Mouse (Mus musculus) c-Kit-positive CD71-positive TER-119-negative erythroid progenitor cells, embryonic 14.5 days (primary cell): ENCODE results near the gene Rnf208.
"Not testable (repeated sequence)": the region's sequence is repeated elsewhere in the genome, so short reads cannot be mapped to it uniquely, and the experiment has no call there.

Experiments used
- DNase-seq: peaks from one replicate; pipeline ENCODE4 v3.0.0-alpha.2; 2013; ENCODE audit warnings: low read depth

Gene Rnf208

DNA sequence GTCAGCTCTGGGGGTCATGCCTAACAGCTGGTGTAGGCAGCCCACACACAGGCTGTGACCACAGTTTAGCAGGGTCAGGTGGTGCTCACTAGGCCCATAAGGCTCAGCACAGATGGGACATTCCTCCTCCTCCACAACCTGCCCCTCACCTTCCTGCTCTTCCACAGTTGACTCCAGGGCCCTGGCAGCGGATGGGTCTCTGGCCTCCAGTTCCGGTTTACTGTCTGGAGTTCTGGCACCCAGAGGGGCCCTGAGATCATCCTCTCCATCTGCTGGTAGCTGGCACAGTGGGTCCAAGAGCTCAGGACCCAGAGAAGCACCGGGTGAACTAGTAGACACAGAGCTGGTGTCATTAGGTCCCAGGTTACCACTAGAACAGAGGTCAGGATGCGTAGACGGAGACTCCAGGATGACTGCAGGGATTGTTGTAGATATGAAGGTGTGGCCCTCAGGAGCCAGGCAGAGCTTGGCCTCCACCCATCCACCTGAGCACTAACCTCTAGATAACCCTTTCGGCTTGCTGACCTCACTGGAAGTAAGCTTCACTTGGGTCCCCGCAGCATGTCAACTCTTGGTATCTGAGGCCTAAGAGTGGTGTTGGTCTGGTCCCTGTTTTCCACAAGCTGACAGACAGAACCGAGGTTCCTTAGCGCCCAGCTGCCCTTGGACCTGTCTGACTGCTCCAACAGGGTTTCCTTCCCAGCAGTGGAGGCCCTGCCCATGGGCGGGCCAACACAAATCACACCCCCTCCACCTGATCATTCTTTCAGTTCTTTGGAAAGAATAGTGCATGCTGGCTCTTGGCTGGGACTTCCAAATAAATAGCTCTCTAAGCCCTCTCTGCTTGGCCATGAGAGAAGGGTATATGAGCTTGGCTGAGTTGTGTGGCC is 4.4 kb downstream of the Rnf208 start, which contains the start of gene AL732309.1:
TSS of gene AL732309.1 (minus strand) at position 681 of the 890 bp plus-strand sequence.
- no peak for DNase-seq

DNA sequence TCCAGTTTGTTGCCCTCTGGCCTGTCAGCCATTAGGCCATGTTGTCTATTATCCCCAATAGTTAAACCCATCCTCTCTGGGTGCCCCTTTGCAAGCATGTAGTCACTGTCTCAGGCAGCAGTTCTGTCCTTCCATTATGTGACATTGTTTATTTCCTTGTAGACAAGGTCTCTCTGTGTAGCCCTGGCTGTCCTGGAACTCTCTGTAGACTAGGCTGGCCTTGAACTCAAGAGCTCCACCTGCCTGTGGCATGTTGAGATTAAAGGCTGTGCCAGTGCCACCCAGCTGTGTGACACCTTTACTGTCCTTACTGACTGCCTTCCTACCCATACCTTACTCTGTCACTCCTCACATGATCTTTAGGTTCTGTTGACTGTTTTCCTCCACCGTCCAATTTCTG is 10.3 kb downstream of the Rnf208 start:
- DNase-seq, result no peak

- DNase-seq, result peak; percentile 88
Measured at GRCm38 (mm10) chr2:25255284-25255779, 13.3 kb downstream of the Rnf208 start, which contains the start of gene Tmem203. Gene Tmem203, plus strand, starts transcription at chr2:25255439.

DNA sequence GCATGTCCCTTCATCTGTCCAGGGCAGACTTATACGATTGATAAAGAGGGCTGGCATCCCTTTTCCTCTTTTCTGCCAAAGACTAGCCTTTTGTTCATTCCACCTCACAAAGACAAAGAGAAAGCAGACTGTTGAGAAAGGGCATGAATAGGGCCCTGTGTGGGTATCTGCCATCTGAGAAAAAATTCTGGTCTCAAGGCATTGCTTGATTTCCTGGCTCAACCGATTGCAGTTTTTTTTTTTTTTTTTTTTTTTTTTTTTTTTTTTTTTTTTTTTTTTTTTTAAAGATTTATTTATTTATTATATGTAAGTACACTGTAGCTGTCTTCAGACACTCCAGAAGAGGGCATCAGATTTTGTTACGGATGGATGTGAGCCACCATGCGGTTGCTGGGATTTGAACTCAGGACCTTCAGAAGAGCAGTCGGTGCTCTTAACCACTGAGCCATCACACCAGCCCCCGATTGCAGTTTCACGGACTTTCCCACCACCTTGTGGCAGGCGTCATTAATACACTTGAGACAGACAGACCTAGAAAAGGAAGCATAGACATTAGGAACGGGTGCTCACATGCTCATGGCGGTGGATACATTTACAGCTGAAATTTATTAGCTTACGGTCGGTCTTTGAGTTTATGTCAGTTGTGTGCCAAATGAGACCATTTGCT is 14.5 kb downstream of the Rnf208 start:
- DNase-seq, result not testable (repeated sequence)

GRCm38 (mm10) chr2:25257250-25257649 is 15.2 kb downstream of the Rnf208 start:
- DNase-seq, result not testable (repeated sequence)

DNA sequence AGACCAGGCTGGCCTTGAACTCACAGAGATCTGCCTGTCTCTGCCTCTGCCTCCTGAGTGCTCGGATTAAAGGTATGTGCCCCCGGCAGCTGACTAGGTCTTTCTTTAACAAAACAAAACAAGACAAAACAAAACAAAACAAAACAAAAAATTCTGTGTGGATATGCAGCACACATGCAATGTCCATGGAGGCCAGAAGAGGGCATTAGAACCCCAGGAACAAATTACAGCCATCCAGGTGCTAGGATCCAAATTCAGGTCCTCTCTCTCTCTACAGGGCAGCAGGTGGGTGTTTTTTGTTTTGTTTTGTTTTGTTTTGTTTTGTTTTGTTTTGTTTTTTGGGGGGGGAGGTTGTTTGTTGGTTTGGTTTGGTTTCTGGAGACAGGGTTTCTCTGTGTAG is 16.8 kb downstream of the Rnf208 start:
- no peak for DNase-seq

DNA sequence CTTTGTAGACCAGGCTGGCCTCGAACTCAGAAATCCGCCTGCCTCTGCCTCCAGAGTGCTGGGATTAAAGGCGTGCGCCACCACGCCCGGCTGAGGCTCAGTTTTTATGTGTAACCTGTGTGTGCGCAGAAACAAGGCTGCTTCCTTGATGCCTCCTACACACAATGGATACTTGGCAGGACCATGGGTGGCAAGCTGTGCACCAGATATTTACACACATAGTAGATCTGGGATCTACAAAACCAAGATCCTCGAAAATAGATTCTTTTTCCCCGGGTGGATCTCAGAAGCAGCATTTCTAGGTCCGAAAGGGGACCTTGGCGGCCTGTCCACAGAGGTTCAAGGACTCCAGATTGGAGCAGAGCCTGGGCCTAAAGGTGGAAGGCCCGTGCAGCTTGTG is 19.8 kb downstream of the Rnf208 start:
- no peak for DNase-seq

DNA sequence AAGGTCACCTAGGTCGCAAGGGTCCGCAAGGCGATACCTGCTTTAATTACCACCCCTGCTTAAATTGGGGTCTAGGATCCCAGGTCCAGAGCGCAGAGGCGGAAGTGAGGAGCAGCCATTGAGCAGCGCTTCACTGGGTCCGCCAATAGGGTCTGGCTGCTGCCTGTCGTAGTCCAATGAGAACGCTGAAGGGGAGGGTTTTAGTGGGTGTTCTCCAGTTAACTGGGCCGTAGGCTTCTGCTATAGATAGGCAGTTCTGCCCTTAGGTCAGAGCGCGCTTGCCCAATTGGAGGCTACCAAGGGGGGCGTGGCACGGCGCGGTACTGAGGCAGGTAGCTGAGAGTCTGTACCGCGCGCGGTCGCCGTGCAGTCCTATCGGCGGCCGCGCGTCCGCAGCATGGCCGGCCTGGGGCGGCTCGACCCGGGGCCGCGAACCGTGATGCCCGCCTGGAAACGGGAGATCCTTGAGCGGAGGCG is 20.3 kb downstream of the Rnf208 start, which contains the start of gene Tprn:
TSS of gene Tprn (plus strand) at position 328 of the 477 bp plus-strand sequence.
- peak; percentile 95 for DNase-seq

GRCm38 (mm10) chr2:25262795-25263622 is 21.0 kb downstream of the Rnf208 start:
- DNase-seq, result peak; percentile 43

GRCm38 (mm10) chr2:25263623-25264285 is 21.7 kb downstream of the Rnf208 start:
- DNase-seq, result no peak

DNA sequence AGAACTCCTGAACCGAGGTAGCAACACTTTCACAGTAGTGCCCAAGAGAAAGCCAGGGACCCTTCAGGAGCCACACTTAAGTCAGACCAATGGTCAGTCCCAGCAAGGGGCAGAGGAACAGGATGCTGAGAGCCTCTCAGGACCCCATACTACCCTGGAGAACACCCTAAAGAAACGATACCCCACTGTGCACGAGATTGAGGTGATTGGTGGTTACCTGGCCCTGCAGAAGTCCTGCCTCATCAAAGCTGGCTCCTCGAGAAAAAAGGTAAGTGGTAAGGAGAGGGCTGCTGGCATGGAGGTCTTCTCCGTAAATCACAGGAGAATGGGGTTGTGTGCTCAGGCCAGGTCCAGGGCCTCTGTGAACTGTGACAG is 22.2 kb downstream of the Rnf208 start:
- no peak for DNase-seq

DNA sequence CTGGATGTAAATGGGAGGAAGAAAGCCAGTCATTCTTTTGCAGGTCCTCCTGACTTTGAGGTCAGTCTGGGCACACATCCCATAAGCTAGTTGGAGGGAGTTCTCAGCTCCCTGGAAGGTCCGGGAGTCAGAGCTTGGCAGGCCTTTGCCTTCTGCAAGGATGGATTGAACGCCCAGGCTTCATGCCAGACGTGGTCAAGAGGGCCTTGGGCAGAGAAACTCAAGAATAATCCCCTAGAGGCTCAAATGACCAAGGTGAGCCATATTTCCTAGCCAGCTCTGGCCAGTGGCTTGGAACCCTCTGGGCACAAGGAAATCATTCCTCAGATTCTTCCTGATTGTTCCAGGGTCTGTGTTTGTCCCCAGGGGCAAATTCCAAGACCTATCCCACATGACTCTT is 22.8 kb downstream of the Rnf208 start:
- no peak for DNase-seq

DNA sequence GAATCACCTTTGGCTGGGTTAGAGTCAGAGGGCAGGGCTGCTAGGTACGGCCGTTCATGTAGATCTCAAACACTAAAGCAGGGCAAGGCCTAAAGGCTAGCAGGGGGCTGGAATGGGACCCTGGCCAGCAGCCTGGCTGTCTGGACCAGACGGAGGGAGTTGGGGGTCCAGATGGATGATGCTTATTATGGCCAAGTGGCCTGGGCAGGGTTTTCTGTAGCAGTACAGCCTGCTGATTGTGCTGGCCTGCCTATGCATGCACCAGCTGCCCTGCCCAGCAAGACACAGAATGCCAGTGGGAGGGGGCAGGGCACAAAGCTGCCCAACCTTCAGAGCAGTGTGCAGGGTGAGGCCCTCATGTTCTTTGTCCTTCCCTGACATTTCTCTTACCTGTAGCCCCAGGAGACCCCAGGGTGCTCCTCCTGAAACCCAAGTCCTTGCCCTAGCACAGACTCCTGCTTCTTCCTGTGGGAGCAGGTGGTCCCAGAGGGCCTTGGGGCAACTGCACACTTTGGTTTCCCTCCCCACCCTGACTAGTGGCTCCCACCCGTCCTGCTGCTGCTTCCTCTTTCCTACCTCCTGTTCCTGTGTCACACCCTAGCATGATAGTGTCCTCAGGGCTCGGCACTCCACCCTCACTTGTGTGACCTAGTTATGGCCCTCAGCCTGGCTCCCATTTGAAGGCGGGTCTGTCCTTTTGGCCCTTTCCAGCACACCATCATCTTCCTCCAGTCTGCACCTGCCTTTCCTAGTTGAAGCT is 24.0 kb downstream of the Rnf208 start:
- no peak for DNase-seq

DNA sequence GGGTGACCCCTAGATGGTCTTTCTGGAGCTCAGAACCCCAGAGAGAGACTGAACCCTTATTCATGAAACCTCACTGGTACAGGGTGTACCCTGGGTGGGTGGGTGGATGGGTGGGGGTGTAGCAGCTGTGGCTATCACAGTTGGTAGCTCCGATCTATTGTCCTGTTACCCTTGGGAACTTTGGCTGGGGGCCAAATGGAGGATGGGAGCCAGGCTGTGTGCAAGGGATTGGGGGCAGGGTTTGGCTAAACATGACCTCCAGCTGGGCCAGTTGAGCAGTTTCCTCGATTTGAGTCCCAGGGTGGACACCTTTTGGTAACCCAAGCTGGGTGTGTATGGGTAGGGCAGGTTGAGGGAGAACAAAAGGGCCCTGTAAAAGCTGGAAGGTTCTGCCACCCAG is 24.7 kb downstream of the Rnf208 start:
- DNase-seq, result no peak

DNA sequence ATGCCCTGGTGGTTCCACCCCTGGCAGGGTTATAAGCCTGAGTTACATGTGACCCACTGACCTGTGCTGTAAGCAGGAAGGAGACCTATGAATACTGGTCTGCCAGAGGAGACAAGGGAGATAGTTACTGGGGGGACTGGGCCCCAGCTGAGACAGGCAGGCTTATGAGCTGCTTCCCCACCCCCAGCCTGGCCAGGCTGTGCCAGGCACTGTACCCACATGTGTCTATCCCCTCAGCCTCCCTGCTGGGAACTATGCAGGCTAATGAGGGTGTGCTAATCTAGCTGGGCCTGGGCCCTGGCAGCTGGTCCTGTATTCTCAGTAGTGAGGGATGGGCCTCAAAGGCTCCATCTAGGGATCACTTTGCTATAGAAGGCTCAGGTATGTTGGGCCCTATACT is 25.2 kb downstream of the Rnf208 start:
- DNase-seq, result no peak

DNA sequence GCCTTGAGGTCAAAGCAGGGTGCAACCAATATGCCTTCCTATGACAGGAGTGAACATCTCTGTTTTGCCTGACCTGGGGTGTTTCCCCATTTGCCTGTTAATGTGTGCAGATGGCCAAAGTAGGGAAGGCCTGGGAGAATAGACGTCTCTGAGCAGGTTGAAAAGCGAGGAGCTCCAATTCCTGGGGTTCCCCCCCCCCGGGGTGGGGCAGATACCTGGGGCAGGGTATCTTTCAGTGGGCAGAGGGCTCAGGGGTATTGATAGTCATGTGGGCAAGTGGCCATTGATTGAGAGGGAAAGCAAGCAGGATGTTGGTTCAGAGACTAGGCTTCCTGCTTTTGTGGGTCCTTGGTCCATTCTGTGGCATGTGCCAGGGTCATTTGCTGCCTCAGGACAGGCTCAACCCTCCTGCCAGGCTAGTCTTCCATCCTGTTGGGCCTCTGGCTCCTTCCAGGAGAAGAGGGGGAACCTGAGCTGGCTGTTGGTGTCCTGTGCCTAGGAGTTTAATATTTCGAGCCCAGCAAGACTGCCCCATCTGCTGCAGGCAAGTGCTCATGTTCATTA is 25.8 kb downstream of the Rnf208 start:
- DNase-seq, result no peak

DNA sequence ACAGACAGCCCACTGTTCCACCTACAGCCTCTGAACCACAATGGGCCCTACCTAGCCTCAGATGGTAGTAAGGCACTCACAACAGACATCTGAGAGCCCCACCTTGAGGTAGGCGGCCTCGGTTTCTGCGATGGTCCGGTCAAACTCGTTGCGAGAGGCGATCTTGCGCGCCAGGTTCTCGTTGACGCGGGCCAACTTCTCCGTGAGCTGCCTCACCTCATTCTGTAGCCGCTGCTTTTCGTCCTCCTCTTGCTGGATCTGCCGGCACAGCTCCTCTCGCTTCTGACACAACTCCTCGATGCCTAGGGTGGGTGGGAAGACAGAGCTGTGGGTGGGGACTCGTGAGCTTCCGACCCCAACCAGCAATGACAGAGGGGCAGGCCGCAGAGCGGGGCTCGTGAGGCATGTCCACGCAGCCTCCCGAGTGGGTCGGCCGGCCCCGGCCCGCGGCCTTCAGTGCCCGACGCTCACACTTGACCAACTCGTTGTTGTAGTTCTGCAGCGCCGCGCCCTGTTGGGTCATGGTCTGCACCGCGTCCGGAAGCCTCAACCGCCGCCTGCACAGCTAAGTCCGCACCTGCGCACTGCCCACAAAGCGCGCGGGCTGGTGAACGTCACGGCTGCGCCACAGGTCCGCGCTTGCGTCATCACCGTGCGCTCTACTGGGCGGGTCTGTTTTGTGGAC is 29.9 kb downstream of the Rnf208 start, which contains the start of the genes Ssna1 and Anapc2:
TSS of gene Ssna1 (minus strand) at position 612 of the 685 bp plus-strand sequence.
TSS of gene Anapc2 (plus strand) at position 652 of the 685 bp plus-strand sequence.
- peak; percentile 96 for DNase-seq

DNA sequence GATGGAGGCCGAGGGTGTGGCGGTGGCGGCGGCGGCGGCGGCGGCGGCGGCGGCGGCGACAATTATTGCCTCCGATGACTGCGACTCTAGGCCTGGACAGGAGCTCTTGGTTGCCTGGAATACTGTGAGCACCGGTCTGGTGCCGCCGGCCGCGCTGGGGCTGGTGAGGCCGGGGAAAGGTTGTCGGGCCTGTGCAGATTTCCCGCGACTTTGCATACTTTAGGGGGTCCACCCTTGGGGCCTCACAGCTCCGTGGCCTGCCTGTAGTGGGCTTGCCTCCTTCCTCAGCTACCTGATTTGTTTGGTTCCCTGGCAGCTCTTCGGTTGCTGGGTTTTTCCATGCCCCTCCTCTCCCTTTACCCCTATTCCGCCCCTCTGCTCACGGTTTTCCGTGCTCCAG is 30.5 kb downstream of the Rnf208 start:
- DNase-seq, result no peak

- DNase-seq, result no peak
Measured at GRCm38 (mm10) chr2:25273010-25273409, 31.0 kb downstream of the Rnf208 start.
